In the genomic region with DNA sequence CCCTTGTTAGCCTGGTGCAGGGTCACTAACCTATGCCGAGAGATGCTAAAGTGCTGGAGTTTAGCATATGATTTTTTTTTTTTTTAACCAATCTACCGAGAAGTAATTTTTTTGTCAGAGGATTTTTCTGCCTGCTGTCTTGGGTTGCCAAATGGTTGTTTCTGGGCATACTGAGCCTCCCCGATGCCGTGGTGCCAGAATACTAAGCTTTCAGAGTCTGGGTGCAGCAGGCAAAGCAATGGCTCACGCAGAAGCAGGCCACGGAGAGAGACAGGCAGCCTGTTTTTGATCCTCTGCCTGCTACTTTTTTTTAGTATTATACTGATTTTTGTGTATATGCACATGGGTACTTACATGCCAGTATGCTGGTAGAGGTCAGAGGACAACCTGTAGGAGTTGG, we compare ENCODE assay signal across 24 mouse cellular contexts.
"Had no signal": no experiment of that assay in that cellular context is flagged by ENCODE, and none has a peak within 500 bp of the region (broad histone marks: within the 10 kb centered on the region; RNA-seq: fewer than 3 reads in every experiment).

No protein-coding gene starts in this region.

- H3K27ac ChIP-seq: heart, embryonic 13.5 days; heart, embryonic 15.5 days; hindbrain, embryonic 13.5 days; hindbrain, embryonic 15.5 days; hindbrain, postnatal 0 days; kidney, embryonic 15.5 days; kidney, postnatal 0 days; limb, embryonic 13.5 days; limb, embryonic 15.5 days; liver, embryonic 14.5 days had no signal

- ATAC-seq: hindbrain, postnatal 0 days; intestine, embryonic 16.5 days; liver, embryonic 12.5 days had no signal

- H3K9ac ChIP-seq: heart, embryonic 15.5 days; hindbrain, embryonic 13.5 days; hindbrain, embryonic 15.5 days; kidney, embryonic 15.5 days; limb, embryonic 13.5 days; limb, embryonic 15.5 days; liver, embryonic 12.5 days; liver, embryonic 14.5 days had no signal

- H3K4me3 ChIP-seq: heart, embryonic 13.5 days; heart, embryonic 15.5 days; hindbrain, embryonic 13.5 days; hindbrain, embryonic 15.5 days; kidney, embryonic 15.5 days; limb, embryonic 13.5 days; limb, embryonic 15.5 days; liver, embryonic 12.5 days had no signal

- H3K36me3 ChIP-seq: heart, embryonic 15.5 days; hindbrain, embryonic 13.5 days; hindbrain, embryonic 15.5 days had no signal

- H3K27me3 ChIP-seq: heart, embryonic 13.5 days; heart, embryonic 15.5 days; hindbrain, embryonic 13.5 days; hindbrain, embryonic 15.5 days; kidney, embryonic 15.5 days; limb, embryonic 13.5 days; limb, embryonic 15.5 days; liver, embryonic 12.5 days had no signal

- H3K4me2 ChIP-seq: heart, embryonic 11.5 days; heart, embryonic 13.5 days; heart, embryonic 15.5 days; hindbrain, embryonic 13.5 days; hindbrain, embryonic 15.5 days; kidney, embryonic 15.5 days; limb, embryonic 13.5 days; limb, embryonic 15.5 days; liver, embryonic 12.5 days had no signal

- H3K9me3 ChIP-seq: heart, embryonic 13.5 days; heart, embryonic 15.5 days; hindbrain, embryonic 13.5 days; hindbrain, embryonic 15.5 days; kidney, embryonic 15.5 days; limb, embryonic 13.5 days; limb, embryonic 15.5 days; liver, embryonic 12.5 days had no signal

- DNase-seq: gastrocnemius, postnatal 14 days; gastrocnemius, postnatal 36 days; heart, adult 11 months; heart, postnatal 10 days; heart, postnatal 36 days; kidney, adult 11 months; kidney, adult 2 months; kidney, adult 9 months; kidney, postnatal 14 days; kidney, postnatal 36 days; left cerebral cortex, postnatal 4 days had no signal
